Mouse (Mus musculus) central nervous system, embryonic 18 days (tissue): ENCODE data around the gene Spdye4b. TPM values are rescaled to one million over a fixed set of nuclear protein-coding genes. Genes with fewer than 3 reads are reported as not detected.

ENCODE experiments used
- polyA plus RNA-seq: library from polyadenylated mRNA; depleted of rRNA; stranded (reverse); fragments of >200 nt; gene quantifications from 2 replicates; pipeline ENCODE4 v1.2.3, GENCODE M21; 2012; rRNA removed

Spdye4b gene
- not detected in 2 replicates for polyA plus RNA-seq

GRCm38 (mm10) chr5:143180255-143181076, at the start of gene Spdye4b, which contains the start of gene Rbak:
Spdye4b (plus strand) TSS chr5:143181017.
Rbak (minus strand) TSS chr5:143180775.

GRCm38 (mm10) chr5:143147481-143147880, 33.3 kb upstream of the Spdye4b start, which contains the start of gene Olfr718-ps1:
Olfr718-ps1 (minus strand) TSS chr5:143147581.

GRCm38 (mm10) chr5:143226790-143227189, 46.0 kb downstream of the Spdye4b start, which contains the start of gene Spdye4a:
Spdye4a (minus strand) TSS chr5:143226890.

DNA sequence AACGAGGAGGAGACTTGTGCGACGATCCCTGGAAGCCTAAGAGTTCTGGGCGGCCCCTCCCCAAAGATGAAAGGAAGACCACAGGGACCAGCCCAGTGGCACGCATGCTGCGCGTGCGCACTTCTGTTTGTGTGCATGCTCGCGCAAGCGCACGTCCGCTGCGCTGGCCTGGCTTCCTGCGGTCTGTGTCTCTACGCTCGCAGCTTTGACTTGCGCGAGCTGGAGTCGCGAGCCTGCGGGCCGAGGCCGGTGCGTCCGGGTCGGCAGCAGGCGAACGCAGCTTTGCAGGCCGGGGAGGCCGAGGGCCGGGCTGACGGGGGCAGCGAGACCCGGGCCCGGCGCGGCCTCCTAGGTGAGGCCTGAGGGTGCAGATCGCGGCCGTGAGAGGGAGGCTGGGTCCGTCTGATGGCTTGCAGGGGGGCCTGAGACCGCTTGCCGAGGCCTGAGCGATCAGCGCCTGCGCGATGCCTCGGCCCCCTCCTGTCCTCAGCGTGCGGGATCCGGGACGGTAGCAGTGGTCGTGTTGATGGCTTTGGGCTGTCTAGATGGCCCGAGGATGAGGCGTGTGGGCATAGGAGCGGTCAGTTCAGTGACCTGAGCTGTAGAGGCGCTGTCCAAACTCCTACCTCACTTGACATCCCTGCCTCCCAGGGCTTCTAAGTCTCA, 54.3 kb downstream of the Spdye4b start, which contains the start of gene Zfp12:
Gene Zfp12, plus strand, starts transcription at position 136 of the 666 bp plus-strand sequence.

Other genes with a start within 250 kb of the Spdye4b start
- gene Fscn1, start 220.7 kb upstream of the Spdye4b start, polyA plus RNA-seq, result 464 and 503 TPM in 2 replicates
- 24.1 and 25.7 TPM in 2 replicates for gene Rnf216, start 68.0 kb upstream of the Spdye4b start, polyA plus RNA-seq
- not detected in 2 replicates for gene Olfr718-ps1, start 33.4 kb upstream of the Spdye4b start, polyA plus RNA-seq
- 17.1 and 17.5 TPM in 2 replicates for gene Rbak, start 242 bp upstream of the Spdye4b start, polyA plus RNA-seq
- gene Spdye4a, start 45.9 kb downstream of the Spdye4b start, polyA plus RNA-seq, result not detected in 2 replicates
- 28.1 TPM in 2 replicates for gene Zfp12, start 54.1 kb downstream of the Spdye4b start, polyA plus RNA-seq
- 15.0 and 18.3 TPM in 2 replicates for gene Zfp316, start 89.0 kb downstream of the Spdye4b start, polyA plus RNA-seq
- gene Zfp853, start 112.6 kb downstream of the Spdye4b start, polyA plus RNA-seq, result 7.9 and 8.2 TPM in 2 replicates
- 15.8 and 18.7 TPM in 2 replicates for gene E130309D02Rik, start 134.3 kb downstream of the Spdye4b start, polyA plus RNA-seq
- 55.5 and 60.8 TPM in 2 replicates for gene Zdhhc4, start 148.2 kb downstream of the Spdye4b start, polyA plus RNA-seq
- 2.0 and 2.4 TPM in 2 replicates for gene Grid2ip, start 176.3 kb downstream of the Spdye4b start, polyA plus RNA-seq
- gene Kdelr2, start 222.8 kb downstream of the Spdye4b start, polyA plus RNA-seq, result 46.2 and 52.4 TPM in 2 replicates